Mouse (Mus musculus) heart, adult 2 months (tissue): ENCODE measurements around the gene Senp3. TPM values are rescaled to one million over a fixed set of nuclear protein-coding genes. Genes with fewer than 3 reads are reported as not detected.
"Not testable (repeated sequence)": the region's sequence is repeated elsewhere in the genome, so short reads cannot be mapped to it uniquely, and the experiment has no call there.

Experiments used
- DNase-seq, 2 experiments: peaks; one replicate each; pipeline ENCODE4 v3.0.0; 2021
- H3K27ac ChIP-seq: fragments of 200-600 bp; 2 replicates; pipeline ENCODE4 v1.8.1; 2022
- H3K27me3 ChIP-seq: fragments of 200-500 bp; 2 replicates; pipeline ENCODE4 v1.6.1; 2012; ENCODE audit warnings: mild to moderate bottlenecking, low read length, inconsistent platforms, mixed read lengths; ENCODE audit not compliant: control insufficient read depth, insufficient read depth
- H3K36me3 ChIP-seq: fragments of 200-500 bp; 2 replicates; pipeline ENCODE4 v1.6.1; 2012; ENCODE audit warnings: low read length, inconsistent platforms; ENCODE audit not compliant: control insufficient read depth, insufficient read depth
- H3K4me1 ChIP-seq: fragments of 200-500 bp; 2 replicates; pipeline ENCODE4 v1.6.1; 2011; ENCODE audit warnings: low read length; ENCODE audit not compliant: control insufficient read depth, insufficient read depth
- H3K4me3 ChIP-seq: fragments of 200-600 bp; 2 replicates; pipeline ENCODE4 v1.8.1; 2022
- H3K79me2 ChIP-seq: fragments of 200-500 bp; replicated peaks from 2 replicates; pipeline ENCODE4 v1.6.1; 2012; ENCODE audit warnings: mild to moderate bottlenecking, inconsistent platforms, low read length, moderate library complexity, mixed read lengths; ENCODE audit not compliant: control insufficient read depth, insufficient read depth
- H3K9ac ChIP-seq: fragments of 200-500 bp; 2 replicates; pipeline ENCODE4 v1.6.1; 2012; ENCODE audit warnings: low read depth, mild to moderate bottlenecking, control low read depth, inconsistent platforms, low read length, mixed read lengths
- CTCF ChIP-seq: fragments of 200-600 bp; IDR thresholded peaks from 2 replicates; pipeline ENCODE4 v1.8.1; 2022; ENCODE audit warnings: antibody characterized with exemption, mild to moderate bottlenecking, moderate library complexity
- EP300 ChIP-seq: fragments of 200-500 bp; IDR thresholded peaks from 2 replicates; pipeline ENCODE4 v1.6.1; 2011; ENCODE audit warnings: low read depth, low read length, control low read depth; ENCODE audit not compliant: insufficient read depth
- POLR2A ChIP-seq: fragments of 200-500 bp; IDR thresholded peaks from 2 replicates; pipeline ENCODE4 v1.6.1; 2011; ENCODE audit warnings: mild to moderate bottlenecking, low read depth, low read length, control low read depth; ENCODE audit not compliant: insufficient read depth
- WGBS: fragments of 180-500 bp; shearing (Covaris S2); methylation state at CpG from one replicate; pipeline ENCODE4 v1.1.7; 2018; 5-methylcytosine and 5-hydroxymethylcytosine counted together
- intact Hi-C: fragments of 180-260 bp; cut with DNase I; formaldehyde crosslinking; loops from one replicate; pipeline ENCODE4 v1.15.1; 2025
- long read RNA-seq: library from polyadenylated mRNA; stranded (forward); transcript quantifications from one replicate; pipeline ENCODE4 v2.0.0, GENCODE M21; 2021
- polyA plus RNA-seq: library from polyadenylated mRNA; depleted of rRNA; stranded (reverse); fragments of >200 nt; gene quantifications from 2 replicates; pipeline ENCODE4 v1.2.3, GENCODE M21; 2012; rRNA removed
- total RNA-seq, 2 experiments: library from RNA; stranded (reverse); gene quantifications; 2 replicates each; pipeline ENCODE4 v1.2.3; 2021

Senp3 gene
- total RNA-seq (10 to 100 TPM; 31.1 to 33.2 TPM), polyA plus RNA-seq (35.1 and 51.8 TPM in 2 replicates)
- long read RNA-seq, partial matches to known transcripts: 1 of 4 reads
- long read RNA-seq, other reads (novel, unspliced or antisense): 0 of 4 reads

GRCm38 (mm10) chr11:69681314-69682208 is at the start of gene Senp3:
Gene Senp3, minus strand, starts transcription at chr11:69682084.
- Histone ChIP-seq H3K36me3 (no peaks in the 10 kb centered on the region), H3K27me3 (no peaks in the 10 kb centered on the region), H3K27ac (peak within 1 kb of the TSS; percentile 82), H3K4me1 (peaks cover 14% of the 10 kb centered on the region), H3K9ac (peak within 1 kb of the TSS; percentile 79), H3K79me2 (no peaks in the 10 kb centered on the region), H3K4me3 (peak within 1 kb of the TSS; percentile 98)
- TF ChIP-seq CTCF: no peak
- TF ChIP-seq EP300: peak; percentile 85; the same call in 1 of the 2 replicates
- TF ChIP-seq POLR2A: peak; percentile 97
- peak; percentile 97 to 98 for DNase-seq
- WGBS: under 1% methylated on average over 77 of the region's 80 CpGs
- intact Hi-C loops: loop anchor here (1.0 to 5.0 kb wide), 6 partner anchors 9 to 195 kb away; partner anchors contain the start of genes Eif4a1, Polr2a, Trp53 and Wrap53

- peak; percentile 41 for TF ChIP-seq CTCF
- H3K27ac ChIP-seq, H3K4me3 ChIP-seq, DNase-seq, H3K4me1 ChIP-seq, H3K79me2 ChIP-seq, H3K27me3 ChIP-seq, intact Hi-C loops, H3K36me3 ChIP-seq, H3K9ac ChIP-seq: not testable (repeated sequence)
- WGBS: 79% methylated on average over 2 of the region's 3 CpGs
These were observed 49.5 kb upstream of the Senp3 start for GRCm38 (mm10) chr11:69731408-69731807.

GRCm38 (mm10) chr11:69729063-69729462 is 47.2 kb upstream of the Senp3 start:
- intact Hi-C loops: no loop called here
- H3K4me3 ChIP-seq: no peak overlapping the region
- H3K79me2 ChIP-seq: no peaks in the 10 kb centered on the region
- H3K27ac ChIP-seq: no peak overlapping the region
- TF ChIP-seq POLR2A: no peak
- TF ChIP-seq CTCF: peak; percentile 75
- TF ChIP-seq EP300: no peak
- H3K4me1 ChIP-seq: no peaks in the 10 kb centered on the region
- DNase-seq: peak; percentile 50 to 55
- 37% methylated on average over 3 of the region's 3 CpGs for WGBS
- no peak overlapping the region for H3K9ac ChIP-seq
- no peaks in the 10 kb centered on the region for H3K27me3 ChIP-seq
- no peaks in the 10 kb centered on the region for H3K36me3 ChIP-seq

- H3K4me1 ChIP-seq: no peaks in the 10 kb centered on the region
- H3K27me3 ChIP-seq: no peaks in the 10 kb centered on the region
- H3K9ac ChIP-seq: no peak overlapping the region
- H3K36me3 ChIP-seq: no peaks in the 10 kb centered on the region
- no peak for DNase-seq
- H3K4me3 ChIP-seq: no peak overlapping the region
- H3K79me2 ChIP-seq: no peaks in the 10 kb centered on the region
- TF ChIP-seq EP300 (no peak), POLR2A (no peak), CTCF (no peak)
- no peak overlapping the region for H3K27ac ChIP-seq
- 46% methylated on average over 5 of the region's 5 CpGs for WGBS
- intact Hi-C loops: no loop called here
These were observed 44.1 kb upstream of the Senp3 start for GRCm38 (mm10) chr11:69725951-69726350.

GRCm38 (mm10) chr11:69723074-69723473 is 41.2 kb upstream of the Senp3 start:
- intact Hi-C loops: no loop called here
- Histone ChIP-seq H3K36me3 (no peaks in the 10 kb centered on the region), H3K9ac (no peak overlapping the region), H3K79me2 (no peaks in the 10 kb centered on the region), H3K4me1 (no peaks in the 10 kb centered on the region), H3K27me3 (no peaks in the 10 kb centered on the region), H3K27ac (no peak overlapping the region), H3K4me3 (no peak overlapping the region)
- DNase-seq: no peak
- WGBS: 41% methylated on average over 2 of the region's 2 CpGs
- TF ChIP-seq POLR2A (no peak), CTCF (no peak), EP300 (no peak)

GRCm38 (mm10) chr11:69720852-69721251 is 39.0 kb upstream of the Senp3 start:
- H3K4me1 ChIP-seq: no peaks in the 10 kb centered on the region
- 77% methylated on average over 6 of the region's 6 CpGs for WGBS
- TF ChIP-seq POLR2A (no peak), CTCF (no peak), EP300 (no peak)

More at GRCm38 (mm10) chr11:69720852-69721251, 39.0 kb upstream of the Senp3 start:
- Histone ChIP-seq H3K9ac (no peak overlapping the region), H3K36me3 (no peaks in the 10 kb centered on the region), H3K4me3 (no peak overlapping the region), H3K79me2 (no peaks in the 10 kb centered on the region), H3K27me3 (no peaks in the 10 kb centered on the region), H3K27ac (no peak overlapping the region)
- intact Hi-C loops: no loop called here
- no peak for DNase-seq
